Mouse (Mus musculus): ENCODE data around the gene Zfp629. TPM values are rescaled to one million over a fixed set of nuclear protein-coding genes. Genes with fewer than 3 reads are reported as not detected.

Gene Zfp629
- polyA plus RNA-seq, 1 experiment: 4.9 TPM

- no peak for TF ChIP-seq CTCF (IDR thresholded peaks at IDR 0.05; ENCODE audit: extremely low read depth, insufficient read depth, insufficient read length, insufficient replicate concordance)
- TF ChIP-seq POLR2A (IDR thresholded peaks at IDR 0.05; ENCODE audit: low read depth, low read length): no peak
- H3K27me3 ChIP-seq (ENCODE audit: control insufficient read depth, insufficient read depth, low read length): no peaks in the 10 kb centered on the region
- H3K36me3 ChIP-seq (ENCODE audit: control insufficient read depth, insufficient read depth, low read length): peaks cover 44% of the 10 kb centered on the region
- no peak for DNase-seq (ENCODE audit: low read depth in 1 of 2, low spot score in 2 of 2)
- H3K27ac ChIP-seq (ENCODE audit: insufficient read depth, low read length): no peak within 1 kb of the TSS
- WGBS: 84% methylated on average over 5 of the region's 5 CpGs
- no peaks in the 10 kb centered on the region for H3K4me1 ChIP-seq (ENCODE audit: control insufficient read depth, insufficient read depth, insufficient read length)
- H3K4me3 ChIP-seq (ENCODE audit: extremely low read depth, insufficient read depth, insufficient read length): no peak within 1 kb of the TSS
Observed at GRCm38 (mm10) chr7:127561340-127561858, 54.2 kb downstream of the Zfp629 start, which contains the start of gene Tmem265. Gene Tmem265 (plus strand): TSS chr7:127561390.

- TF ChIP-seq POLR2A (IDR thresholded peaks at IDR 0.05; ENCODE audit: low read depth, low read length) (no peak), CTCF (IDR thresholded peaks at IDR 0.05; ENCODE audit: extremely low read depth, insufficient read depth, insufficient read length, insufficient replicate concordance) (no peak)
- no peak for DNase-seq (ENCODE audit: low read depth in 1 of 2, low spot score in 2 of 2)
- Histone ChIP-seq H3K27ac (ENCODE audit: insufficient read depth, low read length) (no peak overlapping the region), H3K27me3 (ENCODE audit: control insufficient read depth, insufficient read depth, low read length) (no peaks in the 10 kb centered on the region), H3K4me1 (ENCODE audit: control insufficient read depth, insufficient read depth, insufficient read length) (no peaks in the 10 kb centered on the region), H3K4me3 (ENCODE audit: extremely low read depth, insufficient read depth, insufficient read length) (no peak overlapping the region), H3K36me3 (ENCODE audit: control insufficient read depth, insufficient read depth, low read length) (peaks cover 49% of the 10 kb centered on the region)
- 99% methylated on average over 11 of the region's 11 CpGs for WGBS
Observed at GRCm38 (mm10) chr7:127560580-127560979, 55.0 kb downstream of the Zfp629 start.

Other genes with a start within 250 kb of the Zfp629 start
- 7.2 and 10.0 TPM in 2 replicates for gene Zfp747, start 239.7 kb downstream of the Zfp629 start, polyA plus RNA-seq (2012; rRNA removed)
- gene 9130019O22Rik, start 228.6 kb downstream of the Zfp629 start, polyA plus RNA-seq (2012; rRNA removed): 3.2 and 3.7 TPM in 2 replicates
- 4.3 and 6.4 TPM in 2 replicates for gene E430018J23Rik, start 222.2 kb downstream of the Zfp629 start, polyA plus RNA-seq (2012; rRNA removed)
- 6.1 TPM in 2 replicates for gene Zfp764, start 209.0 kb downstream of the Zfp629 start, polyA plus RNA-seq (2012; rRNA removed)
- 24.9 and 35.9 TPM in 2 replicates for gene Zfp688, start 193.7 kb downstream of the Zfp629 start, polyA plus RNA-seq (2012; rRNA removed)
- gene Zfp689, start 166.6 kb downstream of the Zfp629 start, polyA plus RNA-seq (2012; rRNA removed): 4.1 and 6.2 TPM in 2 replicates
- gene Prr14, start 156.2 kb downstream of the Zfp629 start, polyA plus RNA-seq (2012; rRNA removed): 76.5 and 84.4 TPM in 2 replicates
- gene Fbrs, start 136.6 kb downstream of the Zfp629 start, polyA plus RNA-seq (2012; rRNA removed): 56.1 and 61.0 TPM in 2 replicates
- 37.7 and 38.5 TPM in 2 replicates for gene Srcap, start 103.8 kb downstream of the Zfp629 start, polyA plus RNA-seq (2012; rRNA removed)
- 12.0 and 14.6 TPM in 2 replicates for gene Gm42715, start 96.2 kb downstream of the Zfp629 start, polyA plus RNA-seq (2012; rRNA removed)
- gene Tmem265, start 54.4 kb downstream of the Zfp629 start, polyA plus RNA-seq (2012; rRNA removed): 4.8 TPM in 2 replicates
- 79.5 and 91.4 TPM in 2 replicates for gene Phkg2, start 42.5 kb downstream of the Zfp629 start, polyA plus RNA-seq (2012; rRNA removed)
- 1.6 and 2.2 TPM in 2 replicates for gene Ccdc189, start 27.2 kb downstream of the Zfp629 start, polyA plus RNA-seq (2012; rRNA removed)
- gene Rnf40, start 27.0 kb downstream of the Zfp629 start, polyA plus RNA-seq (2012; rRNA removed): 25.8 and 29.3 TPM in 2 replicates
- gene Bcl7c, start 93.1 kb upstream of the Zfp629 start, polyA plus RNA-seq (2012; rRNA removed): 17.7 and 26.1 TPM in 2 replicates
- 0.91 and 1.4 TPM in 2 replicates for gene Ctf1, start 96.9 kb upstream of the Zfp629 start, polyA plus RNA-seq (2012; rRNA removed)
- gene Ctf2, start 116.4 kb upstream of the Zfp629 start, polyA plus RNA-seq (2012; rRNA removed): not detected in 2 replicates
- gene Fbxl19, start 128.7 kb upstream of the Zfp629 start, polyA plus RNA-seq (2012; rRNA removed): 17.4 and 23.6 TPM in 2 replicates
- gene Orai3, start 154.0 kb upstream of the Zfp629 start, polyA plus RNA-seq (2012; rRNA removed): 50.3 and 62.9 TPM in 2 replicates
- gene Setd1a, start 160.9 kb upstream of the Zfp629 start, polyA plus RNA-seq (2012; rRNA removed): 13.9 and 14.9 TPM in 2 replicates
- not detected in 2 replicates for gene Gm49388, start 169.8 kb upstream of the Zfp629 start, polyA plus RNA-seq (2012; rRNA removed)
- 22.7 and 23.6 TPM in 2 replicates for gene Hsd3b7, start 184.8 kb upstream of the Zfp629 start, polyA plus RNA-seq (2012; rRNA removed)
- gene Stx4a, start 208.5 kb upstream of the Zfp629 start, polyA plus RNA-seq (2012; rRNA removed): 54.7 and 66.5 TPM in 2 replicates
- 1.2 and 1.4 TPM in 2 replicates for gene Stx1b, start 208.8 kb upstream of the Zfp629 start, polyA plus RNA-seq (2012; rRNA removed)

Measured in spleen, adult 2 months (tissue).